Mouse (Mus musculus) kidney, adult 8-10 months (tissue): ENCODE data around the gene Atp8a2.
"Not testable (repeated sequence)": the region's sequence is repeated elsewhere in the genome, so short reads cannot be mapped to it uniquely, and the experiment has no call there.

Experiments
- DNase-seq, 2 experiments: peaks; one replicate each; pipeline ENCODE4 v3.0.0; 2022

Gene Atp8a2

DNA sequence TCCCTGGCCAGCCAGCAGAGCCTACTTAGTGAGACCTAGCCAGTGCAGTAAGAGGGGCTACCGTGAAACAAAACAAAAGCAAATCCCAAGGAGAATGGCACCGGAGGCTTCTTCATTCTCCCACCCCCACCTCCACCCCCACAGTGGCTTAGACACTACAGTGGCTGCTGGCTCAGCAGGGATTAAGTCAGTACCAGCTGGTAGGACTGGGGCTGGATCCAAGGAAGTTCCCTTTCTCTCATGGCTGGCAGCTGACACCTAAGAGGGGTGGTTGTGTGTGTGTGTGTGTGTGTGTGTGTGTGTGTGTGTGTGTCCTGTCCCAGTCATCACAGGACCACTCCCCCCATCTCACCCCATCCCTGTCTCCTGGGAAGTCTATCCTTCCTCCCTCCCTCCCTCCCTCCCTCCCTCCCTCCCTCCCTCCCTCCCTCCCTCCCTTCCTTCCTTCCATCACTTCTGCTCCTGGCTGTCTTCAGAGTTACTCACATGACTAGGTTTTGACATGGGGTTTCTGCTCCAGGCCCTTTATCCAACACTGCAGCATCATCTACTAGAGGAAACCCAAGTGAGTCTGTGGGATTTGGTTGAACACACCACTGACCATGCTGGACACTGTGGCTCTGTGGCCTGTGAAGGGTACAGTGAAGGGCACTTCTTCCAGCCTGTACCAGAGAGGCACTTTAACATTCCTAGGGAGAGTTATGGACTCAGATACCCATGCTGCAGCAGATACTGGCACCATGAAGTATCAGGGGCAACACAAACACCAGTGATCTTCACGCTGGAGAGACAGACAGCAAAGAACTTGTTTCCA is 358.3 kb downstream of the Atp8a2 start:
- not testable (repeated sequence) for DNase-seq

DNA sequence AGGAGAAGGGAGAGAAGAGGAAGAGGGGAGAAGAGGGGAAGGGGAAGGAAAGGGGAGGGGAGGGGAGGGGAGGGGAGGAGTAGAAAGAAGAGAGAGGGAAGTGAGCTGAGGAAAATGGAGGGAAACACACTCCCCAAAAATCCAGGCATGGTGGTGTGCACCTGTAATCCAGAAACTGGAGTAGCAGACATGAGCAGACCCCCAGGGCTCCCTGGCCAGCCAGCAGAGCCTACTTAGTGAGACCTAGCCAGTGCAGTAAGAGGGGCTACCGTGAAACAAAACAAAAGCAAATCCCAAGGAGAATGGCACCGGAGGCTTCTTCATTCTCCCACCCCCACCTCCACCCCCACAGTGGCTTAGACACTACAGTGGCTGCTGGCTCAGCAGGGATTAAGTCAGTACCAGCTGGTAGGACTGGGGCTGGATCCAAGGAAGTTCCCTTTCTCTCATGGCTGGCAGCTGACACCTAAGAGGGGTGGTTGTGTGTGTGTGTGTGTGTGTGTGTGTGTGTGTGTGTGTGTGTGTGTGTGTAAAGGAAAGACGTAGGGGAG is 359.2 kb downstream of the Atp8a2 start:
- DNase-seq, result not testable (repeated sequence)

GRCm38 (mm10) chr14:59836876-59837543 is 360.0 kb downstream of the Atp8a2 start:
- DNase-seq, result no peak

DNA sequence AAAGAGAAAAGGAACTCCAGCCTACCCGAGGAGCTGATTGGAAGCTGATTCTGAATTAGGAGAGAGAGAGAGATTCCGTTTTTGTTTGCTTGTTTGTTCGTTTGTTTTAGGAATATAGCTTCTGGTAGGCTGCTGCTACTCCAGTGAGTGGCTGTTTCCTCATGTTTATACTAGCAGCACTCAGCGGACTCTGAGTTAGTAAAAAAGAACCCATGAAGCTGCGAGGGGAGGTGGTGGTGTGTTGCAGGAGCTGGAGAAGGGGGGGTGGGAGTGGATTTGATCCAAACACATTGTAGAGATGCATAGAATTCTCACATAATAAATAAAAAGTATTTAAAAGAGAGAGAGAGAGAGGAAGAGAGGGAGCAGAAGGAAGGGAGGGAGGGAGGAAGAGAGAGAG is 367.4 kb downstream of the Atp8a2 start:
- DNase-seq, result no peak

DNA sequence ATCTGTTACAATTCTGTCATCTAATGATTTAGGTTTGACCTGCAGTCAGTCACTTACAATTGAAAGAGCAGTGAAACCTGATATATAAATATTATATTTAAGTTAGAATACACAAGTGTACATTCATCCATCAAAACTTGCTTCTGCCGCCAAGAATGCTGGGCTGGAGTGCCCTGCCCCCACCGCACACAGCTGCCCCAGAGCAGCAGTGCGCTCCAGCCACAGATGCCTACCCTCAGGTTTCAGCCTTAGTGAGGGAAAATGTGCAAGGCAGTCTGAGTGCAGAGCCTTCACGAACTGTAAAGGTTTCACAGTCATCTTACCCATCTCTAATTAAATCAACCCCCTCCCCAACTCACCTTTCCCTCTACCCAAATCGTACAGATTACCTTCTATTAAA is 369.6 kb downstream of the Atp8a2 start:
- no peak for DNase-seq

- no peak for DNase-seq
Observed at GRCm38 (mm10) chr14:59820115-59820419, 376.9 kb downstream of the Atp8a2 start.

- DNase-seq, result no peak
Observed at GRCm38 (mm10) chr14:59819215-59820114, 377.5 kb downstream of the Atp8a2 start.

- not testable (repeated sequence) for DNase-seq
Observed at GRCm38 (mm10) chr14:59810316-59810715, 386.7 kb downstream of the Atp8a2 start.

DNA sequence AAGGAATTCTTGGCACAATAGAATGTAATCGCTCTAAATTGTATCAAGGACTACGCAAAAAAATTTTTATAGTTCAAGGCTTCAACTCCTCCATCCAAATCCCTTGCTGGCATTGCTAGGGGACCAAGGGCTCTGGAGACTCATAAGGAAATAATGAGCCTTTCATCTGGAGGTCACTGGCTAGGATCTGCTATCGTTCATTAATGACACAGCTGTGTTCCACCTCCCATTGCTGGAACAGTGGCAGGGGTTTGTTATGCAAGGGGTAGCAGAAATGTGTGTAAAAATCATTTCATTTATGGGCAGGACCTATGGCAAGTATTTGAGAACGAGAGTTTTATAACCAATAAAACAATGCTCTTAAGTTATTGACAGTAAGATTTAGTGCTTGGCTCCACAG is 387.2 kb downstream of the Atp8a2 start:
- no peak for DNase-seq

DNA sequence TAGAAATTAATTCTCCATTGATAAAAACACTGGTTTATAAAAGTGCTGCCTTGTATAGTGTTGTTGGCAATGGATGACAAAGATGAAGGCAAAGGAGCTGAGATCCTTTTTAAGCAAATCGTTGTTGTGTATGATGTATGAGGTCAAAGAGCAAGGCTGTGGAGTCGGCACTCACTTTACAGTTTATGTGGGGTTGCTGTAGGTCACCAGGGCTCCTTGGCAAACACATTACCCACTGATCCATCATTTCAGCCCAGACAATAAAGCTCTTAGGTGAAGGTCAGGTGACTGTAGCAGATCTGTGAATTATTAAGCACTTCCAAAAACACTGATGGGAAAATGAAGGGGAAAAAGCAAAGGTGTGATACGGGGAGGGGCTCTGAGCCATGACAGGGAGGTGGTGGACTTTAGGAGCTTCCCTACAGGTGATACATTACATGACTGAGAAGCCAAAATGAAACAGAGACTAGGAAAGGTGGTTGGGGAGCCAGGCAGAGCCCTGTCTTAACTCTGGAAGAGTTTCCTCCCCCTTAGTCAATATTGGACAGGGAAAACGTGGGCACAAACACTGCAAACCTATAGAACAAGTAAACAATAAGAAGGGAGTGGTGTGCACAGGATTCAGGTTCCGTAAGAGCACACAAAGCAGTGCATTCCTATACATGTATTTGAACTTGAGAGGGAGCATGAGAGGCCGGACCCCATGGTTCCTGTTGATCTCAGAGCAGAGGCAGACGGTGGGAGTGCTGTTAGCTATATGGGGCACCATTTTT is 389.3 kb downstream of the Atp8a2 start:
- DNase-seq, result no peak

DNA sequence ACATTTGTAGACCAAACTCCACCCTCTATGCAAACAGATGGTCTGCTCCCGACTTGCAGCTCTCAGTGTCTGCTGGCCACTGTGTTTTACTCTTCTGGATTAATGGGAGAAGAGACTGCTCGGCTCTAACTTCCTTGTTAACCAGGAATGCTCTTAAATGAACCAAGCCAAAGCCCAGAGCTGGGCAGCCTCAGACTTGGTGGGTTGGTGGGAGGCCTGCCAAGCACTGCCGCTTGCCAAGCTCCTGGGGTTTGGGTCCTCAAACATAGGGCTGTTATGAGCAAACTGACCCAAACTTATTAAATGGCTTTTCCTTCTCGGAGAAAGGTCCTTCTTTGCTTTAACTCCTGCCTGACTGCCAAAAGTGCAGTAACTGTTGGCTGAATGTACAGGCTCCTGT is 390.1 kb downstream of the Atp8a2 start:
- DNase-seq, result no peak

- no peak for DNase-seq
Observed at GRCm38 (mm10) chr14:59806159-59806558, 390.8 kb downstream of the Atp8a2 start.

- no peak for DNase-seq
Observed at GRCm38 (mm10) chr14:59805683-59806082, 391.3 kb downstream of the Atp8a2 start.

- no peak for DNase-seq
Observed at GRCm38 (mm10) chr14:59801961-59802599, 394.9 kb downstream of the Atp8a2 start.

GRCm38 (mm10) chr14:59799511-59799910 is 397.5 kb downstream of the Atp8a2 start:
- no peak for DNase-seq

- no peak for DNase-seq
Observed at GRCm38 (mm10) chr14:59793841-59794240, 403.1 kb downstream of the Atp8a2 start.

DNA sequence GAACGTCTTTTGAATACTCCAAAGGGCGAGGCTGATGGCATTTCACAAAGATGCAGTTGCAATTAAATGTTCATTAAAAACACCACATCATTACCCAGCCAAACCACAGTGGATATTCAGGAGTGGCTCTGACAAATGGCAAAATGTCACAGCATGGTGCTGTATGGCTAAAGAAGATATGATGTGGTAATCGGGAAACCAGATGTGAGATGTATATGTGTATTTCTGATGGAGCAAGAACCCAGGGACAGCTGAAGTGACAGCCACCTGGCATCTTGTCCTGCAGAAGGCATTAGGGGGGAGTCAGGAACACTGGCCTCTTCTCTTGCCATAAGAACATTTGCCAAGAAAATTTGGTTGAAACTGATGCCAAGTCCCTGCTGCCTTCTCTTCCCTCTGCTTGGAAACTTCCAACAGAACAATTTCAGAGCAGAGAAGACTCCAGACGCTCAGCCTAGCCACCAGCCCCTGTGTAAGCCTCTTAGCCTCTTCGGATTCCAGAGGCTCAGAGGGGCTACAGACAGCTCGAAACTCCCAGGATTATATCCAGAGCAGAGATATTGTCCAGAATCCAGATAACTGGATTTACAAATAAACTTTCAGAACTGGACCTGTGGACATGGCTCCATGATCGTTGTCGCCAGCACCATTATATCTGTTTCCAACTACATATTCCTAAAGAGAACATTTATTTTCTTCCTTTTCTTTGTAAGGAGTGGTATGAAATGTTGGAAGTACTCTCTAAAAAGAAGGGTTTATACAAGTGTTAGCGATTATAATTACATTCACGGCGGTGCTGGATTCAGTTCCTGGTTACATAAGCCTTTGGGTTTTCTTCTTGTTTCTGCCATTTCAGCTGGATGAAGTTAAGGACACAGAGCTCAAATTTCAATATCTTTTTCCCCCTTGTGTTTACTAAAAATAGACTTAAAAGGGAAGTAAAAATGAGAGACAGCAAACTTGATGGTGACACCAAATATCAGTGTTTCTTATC is 413.3 kb downstream of the Atp8a2 start:
- DNase-seq, result no peak

GRCm38 (mm10) chr14:59780391-59780790 is 416.6 kb downstream of the Atp8a2 start:
- DNase-seq, result no peak

- no peak for DNase-seq
Observed at GRCm38 (mm10) chr14:59762227-59762626, 434.8 kb downstream of the Atp8a2 start.

DNA sequence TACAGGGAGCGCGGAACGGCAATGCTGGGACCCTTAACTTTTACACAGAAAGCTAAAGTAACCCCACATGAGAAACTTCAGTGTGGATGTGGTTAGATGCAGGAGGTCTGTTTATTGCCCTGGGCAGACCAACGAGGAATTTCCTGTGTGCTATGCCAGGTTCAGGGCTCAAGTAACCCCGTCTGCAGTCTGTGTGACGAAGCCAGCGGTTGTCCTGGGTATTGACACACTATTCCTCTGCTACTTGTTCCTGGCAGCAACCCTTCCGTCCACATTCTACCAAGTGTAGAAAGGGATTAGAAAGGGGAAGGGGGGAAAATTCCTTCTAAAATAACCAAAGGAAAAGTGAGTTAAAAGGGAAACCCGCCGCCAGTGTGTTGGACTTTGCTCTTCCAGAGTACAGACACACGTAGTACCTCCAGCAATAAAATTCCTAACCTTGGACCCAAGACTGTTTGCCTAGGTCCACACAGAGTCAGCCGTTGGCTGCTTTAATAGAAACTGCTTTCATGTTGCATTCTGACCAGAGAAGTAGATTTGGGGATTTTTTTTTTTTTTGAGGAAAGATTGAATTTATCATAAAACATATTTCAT is 437.0 kb downstream of the Atp8a2 start:
- DNase-seq, result peak; percentile 26 to 27
